Mouse (Mus musculus) adrenal gland, postnatal 10 days (tissue): Measurements from ENCODE around the gene Atxn1. TPM values are rescaled to one million over a fixed set of nuclear protein-coding genes. Genes with fewer than 3 reads are reported as not detected.

Experiments used
- DNase-seq: peaks from one replicate; pipeline ENCODE4 v3.0.0; 2021; ENCODE audit warnings: mixed read lengths
- total RNA-seq, 2 experiments: library from RNA; stranded (reverse); gene quantifications; 2 replicates each; pipeline ENCODE4 v1.2.3; 2021

Gene Atxn1
- total RNA-seq, 2 experiments from 2014 or later: 25.2 to 41.2 TPM

DNA sequence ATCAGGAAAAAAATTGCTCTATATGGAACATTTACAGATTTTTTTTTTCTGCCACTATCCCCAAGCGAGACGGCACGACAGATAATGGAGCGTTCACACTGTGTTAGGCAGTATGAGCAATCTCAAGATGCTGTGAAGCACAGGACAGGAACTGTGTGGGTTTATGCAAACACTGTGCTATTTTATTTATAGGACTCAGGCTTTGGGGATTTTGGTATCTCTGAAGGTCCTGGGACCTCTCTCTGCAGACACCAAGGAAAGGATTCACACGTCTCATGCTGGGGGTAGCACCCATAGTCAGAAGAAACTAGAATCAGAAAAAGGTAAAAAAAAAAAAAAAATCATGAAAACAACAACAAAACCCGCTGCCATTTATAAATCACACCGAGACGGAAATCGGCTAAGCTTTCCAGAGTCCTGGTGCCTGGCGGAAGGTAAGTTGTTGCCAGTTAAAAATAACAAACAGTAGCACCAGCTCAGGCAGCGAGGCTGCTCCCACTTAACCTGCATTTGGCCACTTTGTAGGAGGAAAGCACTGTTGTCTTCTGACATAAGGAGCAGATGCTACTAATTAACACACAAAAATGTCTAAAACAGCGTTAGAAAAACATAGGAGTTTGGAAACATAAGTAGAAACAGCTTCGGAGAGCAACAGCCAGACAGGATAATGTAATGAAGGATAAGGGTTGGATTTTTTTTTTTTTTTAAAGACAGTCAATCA is 102.8 kb downstream of the Atxn1 start:
- no peak for DNase-seq

DNA sequence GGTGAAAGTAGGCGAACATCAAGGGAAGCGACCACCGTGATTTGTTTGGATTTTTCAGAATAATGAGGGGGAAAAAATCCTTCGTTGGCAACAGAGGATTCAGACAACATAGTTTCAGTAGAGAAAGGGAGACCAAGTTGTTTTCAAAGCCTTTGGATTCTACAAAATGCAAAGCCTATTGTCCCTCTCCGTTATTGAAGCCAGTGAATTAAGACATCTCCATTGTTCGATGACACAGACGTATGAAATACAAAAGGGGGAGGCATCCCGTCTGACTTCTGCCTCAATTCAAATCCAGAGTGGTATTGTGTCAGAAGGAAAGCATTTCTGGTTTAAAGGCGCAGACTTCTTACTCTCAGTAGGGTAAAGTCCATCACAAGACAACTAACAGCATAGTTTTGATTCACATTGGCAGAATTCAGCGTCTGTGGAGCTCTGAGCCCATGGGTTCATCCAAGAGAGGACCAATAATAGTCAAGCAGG is 103.7 kb downstream of the Atxn1 start:
- no peak for DNase-seq

DNA sequence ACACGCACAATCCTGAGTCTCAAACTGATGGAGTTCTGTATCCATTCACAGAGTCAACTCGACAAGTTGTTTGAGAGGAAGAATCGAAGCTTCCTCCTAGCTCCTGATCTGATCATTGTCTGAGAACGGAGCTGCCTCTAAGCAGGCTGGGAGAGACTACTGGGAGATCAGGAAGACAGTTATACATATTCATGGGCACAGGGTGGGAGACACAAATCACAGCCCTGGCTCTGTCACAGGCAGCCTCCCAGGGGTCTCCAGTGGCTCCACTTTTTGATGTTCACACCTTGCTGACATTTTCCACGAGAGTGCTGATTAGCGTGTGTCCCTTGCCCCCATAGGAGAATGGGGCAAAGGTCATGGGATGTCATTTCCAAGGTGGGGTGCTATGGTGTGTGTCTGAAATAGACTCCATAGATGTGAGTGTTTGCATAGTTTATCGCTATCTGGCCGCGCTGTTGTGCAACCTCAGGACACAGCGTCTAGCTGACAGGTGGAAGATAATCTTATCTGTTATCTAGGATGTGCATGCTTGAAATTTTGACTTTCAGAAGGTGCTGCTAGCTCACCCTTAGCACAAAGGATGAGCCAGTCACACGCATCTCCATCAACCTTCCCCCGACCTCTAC is 105.6 kb downstream of the Atxn1 start:
- no peak for DNase-seq

DNA sequence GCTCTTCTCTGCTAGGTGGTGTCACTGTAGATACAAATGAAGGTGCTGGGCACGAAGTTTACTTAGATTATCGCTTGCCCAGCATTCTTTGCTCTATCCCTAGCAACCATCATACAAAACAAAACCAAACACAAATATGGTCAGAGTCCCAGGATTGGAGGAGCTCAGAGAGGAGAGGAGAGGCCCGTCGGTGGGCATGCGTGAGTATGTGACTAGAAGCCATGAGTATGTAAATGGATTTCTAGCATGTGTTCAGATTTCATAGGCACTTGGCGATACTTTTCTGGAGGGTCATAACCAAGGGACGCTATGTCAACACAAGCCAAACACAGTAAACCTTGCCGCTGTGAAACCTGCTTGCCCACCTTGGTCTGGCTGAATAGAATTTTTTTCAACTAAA is 107.4 kb downstream of the Atxn1 start:
- no peak for DNase-seq

DNA sequence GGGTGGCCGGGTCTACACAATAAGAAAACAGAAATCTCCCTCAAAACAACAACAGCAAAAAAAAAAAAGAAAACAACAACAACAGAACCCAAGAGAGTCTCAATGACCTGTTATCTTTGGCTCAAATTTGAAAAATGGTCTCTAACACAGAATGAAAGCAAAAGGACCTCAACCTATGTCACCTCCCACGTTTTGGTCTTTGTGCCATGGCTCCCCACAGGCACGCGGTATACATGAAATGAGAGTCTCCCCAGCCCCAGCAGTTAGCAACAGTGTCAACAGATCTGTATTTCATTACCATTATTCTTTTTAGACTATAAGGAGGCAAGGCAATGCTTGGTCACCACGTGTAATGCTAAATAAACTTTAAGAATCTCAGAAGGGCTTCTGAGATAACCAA is 110.3 kb downstream of the Atxn1 start:
- DNase-seq: no peak

DNA sequence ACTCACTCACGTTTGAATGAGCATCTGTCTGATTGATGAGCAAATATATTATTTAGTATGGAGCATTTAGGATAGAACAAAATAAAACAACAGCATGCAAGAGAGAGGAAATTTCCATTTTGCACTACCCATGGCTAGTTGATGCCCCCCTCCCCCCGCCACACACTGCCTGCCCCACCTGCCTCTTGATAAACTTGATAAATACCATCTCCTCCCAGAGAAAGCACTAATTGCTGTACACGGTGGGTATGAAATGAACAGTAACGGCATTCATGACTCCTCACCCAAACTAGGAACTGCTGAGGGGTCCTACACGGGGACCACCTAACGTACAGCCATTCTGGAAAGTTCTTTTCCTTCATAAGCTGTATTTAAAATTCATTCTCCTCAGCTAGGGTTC is 111.1 kb downstream of the Atxn1 start:
- DNase-seq: no peak

DNA sequence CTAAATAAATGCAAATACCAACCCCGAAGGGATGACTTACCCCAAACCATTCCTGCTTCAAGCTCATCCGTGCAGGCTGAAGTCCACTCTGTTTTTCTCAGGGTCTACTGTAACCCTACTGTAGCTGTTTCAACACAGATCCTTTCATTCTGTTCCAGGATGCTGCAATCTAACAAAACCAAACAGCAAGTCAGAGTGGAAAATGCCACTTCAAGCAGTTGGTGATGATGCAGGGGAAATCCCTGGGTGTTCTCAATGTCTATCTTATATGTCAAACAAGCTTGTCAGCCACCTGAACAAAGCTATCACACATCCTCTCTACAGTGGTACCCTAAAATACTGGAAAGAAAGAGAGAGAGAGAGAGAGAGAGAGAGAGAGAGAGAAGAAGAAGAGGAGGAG is 112.5 kb downstream of the Atxn1 start:
- no peak for DNase-seq

DNA sequence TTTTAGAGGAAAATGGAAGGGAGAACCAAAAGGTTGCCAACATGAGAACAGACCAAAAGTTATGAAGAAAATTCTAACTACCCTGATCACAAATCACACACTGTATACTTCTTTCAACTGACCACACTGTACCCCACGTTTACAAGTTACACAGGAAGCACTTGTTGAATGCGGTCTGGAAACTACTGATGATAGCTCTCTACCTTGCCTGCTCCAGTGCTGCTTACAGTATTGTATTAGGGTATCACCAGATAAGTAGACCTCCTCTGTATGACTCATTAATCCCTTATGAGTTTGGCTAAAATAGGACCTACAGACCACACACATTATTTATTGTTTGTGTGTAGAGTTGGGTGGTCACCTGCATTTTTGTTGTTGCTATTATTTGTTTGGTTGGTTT is 113.1 kb downstream of the Atxn1 start:
- DNase-seq: no peak

DNA sequence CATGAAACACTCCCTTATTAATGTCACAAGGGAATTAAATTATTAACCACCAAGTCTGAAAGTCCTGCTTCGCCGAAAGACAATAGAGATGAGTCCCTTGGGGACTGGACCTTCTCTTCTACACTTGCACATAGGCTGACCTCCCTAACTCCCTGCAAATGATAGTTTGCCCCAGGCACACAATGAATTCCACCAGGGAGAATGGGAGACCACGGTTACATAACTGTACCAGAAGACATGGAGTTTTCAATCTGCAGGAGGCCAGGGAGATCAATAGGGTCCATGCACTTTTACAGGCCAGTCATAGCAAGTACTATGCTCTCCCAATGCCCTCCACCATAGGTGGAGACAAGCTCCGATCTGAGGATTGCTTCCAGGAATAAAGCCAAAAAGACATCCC is 113.7 kb downstream of the Atxn1 start:
- DNase-seq: no peak

DNA sequence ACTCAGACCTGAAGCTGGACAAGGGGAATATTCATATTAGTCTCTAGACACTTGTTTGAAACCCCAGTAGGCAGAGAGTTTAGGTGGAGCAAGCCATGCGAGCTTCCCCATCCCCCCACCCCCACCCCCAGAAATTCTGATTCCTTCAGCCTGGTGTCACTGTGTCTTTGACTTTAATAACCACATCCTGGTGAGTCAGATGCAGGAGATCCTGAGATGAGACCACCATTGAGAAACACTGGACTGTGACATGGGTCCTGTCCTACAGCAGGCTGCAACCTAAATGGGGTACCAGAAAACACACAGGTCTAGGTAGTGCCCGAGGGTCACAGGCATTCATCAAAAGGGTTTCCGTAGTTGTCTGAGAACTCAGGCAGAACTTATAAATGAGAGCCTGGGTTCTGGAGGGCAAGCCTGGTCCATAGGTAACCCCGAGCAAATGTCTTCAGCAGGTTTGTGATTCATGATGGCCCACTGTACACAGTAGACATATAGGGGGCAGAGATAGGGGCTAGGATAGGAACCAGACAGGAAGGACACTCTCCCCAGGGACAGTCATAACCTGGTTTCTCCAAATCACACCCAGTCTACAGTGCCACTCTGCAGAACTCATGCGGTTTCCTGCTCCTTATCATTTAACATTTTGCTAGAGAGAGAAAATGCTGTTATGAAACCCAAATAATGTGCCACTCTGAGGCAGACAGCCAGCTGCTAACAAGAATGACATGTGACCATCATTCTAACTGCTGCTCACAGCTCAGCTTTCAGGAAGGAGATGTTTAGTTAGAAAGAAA is 114.4 kb downstream of the Atxn1 start:
- DNase-seq: no peak

DNA sequence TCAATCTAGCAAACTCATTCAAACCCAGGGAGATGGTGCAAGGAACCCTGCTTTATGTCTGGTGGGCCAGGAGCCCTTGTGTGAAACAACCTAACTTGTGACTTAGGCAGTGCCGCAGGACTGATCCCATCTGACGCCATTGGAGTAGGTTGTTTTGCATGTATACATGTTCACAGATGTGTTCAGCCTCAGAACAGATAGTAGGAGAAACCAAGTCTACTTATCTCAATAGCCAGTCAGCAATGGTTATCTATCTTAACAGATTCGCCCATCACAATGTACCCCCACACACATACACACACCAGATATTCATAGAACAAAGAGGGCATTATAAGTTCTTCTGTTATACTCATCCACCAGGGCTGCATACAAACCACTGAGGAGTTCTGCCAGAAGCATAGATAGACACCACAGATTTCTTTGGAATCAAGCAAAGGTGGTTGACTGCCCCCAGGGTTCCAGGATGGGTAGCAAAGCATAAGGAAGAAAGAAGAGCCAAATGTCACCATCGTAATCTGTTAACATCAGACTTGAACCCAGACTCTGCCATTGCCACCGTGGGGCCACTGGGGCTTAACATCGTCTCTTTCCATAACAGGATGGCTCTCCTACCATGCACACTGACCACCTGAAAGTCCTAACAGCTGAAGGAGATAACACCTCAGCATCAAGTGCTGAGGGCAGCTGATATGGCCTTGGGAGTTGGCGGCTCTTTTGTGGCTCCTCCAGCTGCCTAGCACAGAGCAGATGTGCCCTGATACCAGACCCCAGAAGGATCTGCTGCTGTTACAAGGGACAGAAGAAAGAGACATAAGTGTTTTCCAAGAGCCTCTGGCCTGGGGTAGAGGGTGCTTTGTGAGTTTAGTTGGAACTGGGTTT is 115.4 kb downstream of the Atxn1 start:
- DNase-seq: no peak

DNA sequence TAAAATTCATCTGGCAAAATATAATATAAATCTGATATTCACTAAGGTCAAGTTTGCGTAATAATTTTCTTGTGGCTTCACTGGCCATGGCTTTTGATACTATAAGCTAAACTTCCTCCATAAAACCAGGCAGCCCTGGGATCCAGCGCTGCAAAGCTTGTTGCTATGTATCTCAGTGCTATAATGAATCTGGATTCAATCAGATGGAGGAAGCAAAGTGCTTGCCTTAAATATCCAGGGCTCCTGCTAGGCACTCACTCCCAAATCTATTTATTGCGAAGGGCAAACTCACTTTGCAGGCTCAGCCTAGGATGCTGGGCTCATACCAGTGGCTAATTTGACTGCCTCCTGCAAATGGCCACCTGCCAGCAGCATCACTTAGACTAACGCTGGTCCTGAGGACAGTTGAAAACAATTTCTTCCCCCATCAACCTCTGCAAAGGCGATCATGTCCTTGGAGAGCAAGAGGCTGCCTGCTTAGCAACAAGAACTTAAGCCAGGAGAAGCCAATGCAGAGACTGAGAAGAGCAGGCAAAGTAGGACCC is 122.2 kb downstream of the Atxn1 start:
- no peak for DNase-seq

DNA sequence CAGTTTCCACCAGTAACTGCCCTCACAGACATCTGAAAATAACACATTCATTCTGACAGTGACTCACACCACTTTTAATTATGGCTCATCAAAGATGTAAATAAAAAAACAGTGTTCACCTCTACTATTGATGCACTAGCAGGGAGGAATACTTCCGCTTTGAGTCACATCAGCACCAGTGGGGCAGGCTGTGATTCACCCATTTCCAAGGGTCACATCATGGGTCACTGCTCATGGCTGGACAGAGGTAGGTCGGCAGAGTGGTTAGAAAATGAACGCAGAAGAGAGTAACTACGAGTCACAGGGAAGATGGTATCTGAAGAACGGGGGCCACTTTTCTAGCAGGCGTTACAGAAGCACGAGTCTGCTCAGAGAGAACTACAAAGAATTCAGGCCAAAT is 124.9 kb downstream of the Atxn1 start:
- DNase-seq: no peak

DNA sequence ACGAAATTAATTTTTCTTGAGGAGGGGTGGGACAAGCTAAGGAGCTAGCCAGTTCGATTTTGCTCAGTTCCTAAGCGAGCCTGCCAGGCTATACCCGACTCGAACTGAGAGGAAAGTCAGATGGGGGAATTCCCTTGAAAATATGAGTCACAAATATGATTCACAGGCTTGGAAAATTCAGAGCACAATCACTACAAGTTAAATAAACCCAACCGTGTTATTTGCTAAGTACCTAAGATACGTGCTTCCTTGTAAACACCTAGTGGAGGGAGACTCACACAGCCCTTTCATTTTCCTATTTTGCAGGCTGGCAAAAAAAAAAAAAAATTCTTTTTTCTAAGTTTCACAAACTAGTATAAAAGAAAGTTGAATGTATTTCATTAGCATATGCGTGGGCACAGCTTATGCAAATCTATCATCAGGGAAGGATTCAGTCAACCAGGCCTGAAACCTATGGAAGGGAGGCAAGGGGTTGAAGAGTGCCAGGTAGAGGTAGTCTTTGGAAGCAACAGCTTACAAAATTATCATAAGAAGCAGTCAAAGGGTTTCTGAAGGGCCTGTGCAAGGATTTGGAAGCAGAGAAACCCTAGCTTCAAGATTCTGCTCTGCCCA is 127.1 kb downstream of the Atxn1 start:
- no peak for DNase-seq

DNA sequence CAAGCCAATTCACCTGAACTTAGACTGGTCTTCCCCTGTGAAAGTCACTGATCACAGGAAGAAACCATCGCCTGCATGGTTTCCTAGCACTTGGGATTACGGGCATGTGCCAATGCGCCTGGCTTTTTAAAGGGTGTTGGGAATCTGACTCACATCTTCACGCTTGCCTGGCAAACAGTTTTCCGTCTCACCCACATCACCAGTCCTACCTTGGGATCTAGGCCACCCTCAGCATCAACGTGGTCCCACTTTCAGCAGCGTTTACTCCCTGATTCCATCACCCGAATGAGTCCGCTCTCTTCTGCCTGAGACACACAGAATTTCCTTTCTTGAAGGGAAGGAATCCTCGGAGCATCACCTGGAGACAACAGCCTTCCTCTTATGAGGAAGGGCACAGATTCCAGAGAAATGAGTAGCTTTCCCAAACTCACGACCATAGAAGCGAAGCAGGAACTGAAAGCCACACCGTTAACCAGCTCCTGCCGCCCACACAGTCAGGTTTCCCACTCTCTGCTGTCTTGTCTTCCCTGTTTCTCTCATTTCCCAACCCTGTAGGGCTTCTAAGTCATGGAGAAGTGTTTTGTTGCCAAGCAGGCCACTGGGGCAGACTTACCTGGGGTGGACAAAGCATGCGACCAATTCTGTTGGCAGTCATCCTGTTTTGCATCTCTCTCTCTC is 128.3 kb downstream of the Atxn1 start:
- DNase-seq: no peak

DNA sequence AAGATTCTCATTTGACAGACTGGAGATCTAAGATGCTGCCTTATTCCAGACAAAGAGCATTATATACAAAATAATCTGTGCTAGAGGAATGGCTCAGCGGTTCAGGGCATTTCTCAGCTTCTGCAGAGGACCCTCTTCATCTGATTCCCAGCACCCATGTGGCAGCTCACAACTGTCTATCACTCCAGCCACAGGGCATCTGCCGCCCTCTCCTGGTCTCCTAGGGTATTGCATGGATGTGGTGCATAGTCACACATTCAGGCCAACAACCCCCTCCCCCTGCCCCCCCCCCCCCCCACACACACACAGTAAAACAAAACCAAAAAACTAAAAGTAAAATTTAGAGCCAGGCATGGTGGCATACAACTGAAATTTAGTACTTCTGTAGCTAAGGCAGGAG is 130.5 kb downstream of the Atxn1 start:
- no peak for DNase-seq

DNA sequence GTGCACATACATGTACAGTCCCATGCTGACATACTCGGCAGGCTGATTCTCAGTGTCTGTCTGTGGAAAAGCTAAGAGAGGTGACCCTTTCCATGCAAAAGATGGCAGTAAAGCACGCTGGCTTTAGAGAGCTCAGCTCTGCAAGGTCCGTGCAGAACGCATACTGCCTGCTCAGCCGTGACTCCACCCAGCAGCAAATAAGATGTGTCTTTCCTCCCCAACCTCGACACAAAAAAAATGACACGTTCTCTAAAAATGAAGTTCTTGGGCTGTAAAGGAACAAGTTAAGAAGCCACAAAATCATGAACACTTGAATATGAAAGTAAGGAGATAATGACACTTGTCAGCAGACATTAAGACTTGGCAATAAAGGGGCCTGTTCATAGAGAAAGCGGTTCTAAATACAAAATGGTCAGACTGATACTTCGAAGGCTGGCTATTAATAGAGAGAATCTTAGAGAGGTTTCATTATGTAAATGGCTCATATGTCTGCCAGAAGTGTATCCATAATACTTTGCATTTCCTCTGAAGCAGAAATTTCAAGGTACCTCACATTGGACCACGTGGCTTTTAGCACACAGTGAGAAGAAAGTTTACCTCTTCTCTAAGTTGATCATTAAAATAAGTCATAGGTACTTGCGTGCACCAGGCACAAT is 132.0 kb downstream of the Atxn1 start:
- DNase-seq: no peak

DNA sequence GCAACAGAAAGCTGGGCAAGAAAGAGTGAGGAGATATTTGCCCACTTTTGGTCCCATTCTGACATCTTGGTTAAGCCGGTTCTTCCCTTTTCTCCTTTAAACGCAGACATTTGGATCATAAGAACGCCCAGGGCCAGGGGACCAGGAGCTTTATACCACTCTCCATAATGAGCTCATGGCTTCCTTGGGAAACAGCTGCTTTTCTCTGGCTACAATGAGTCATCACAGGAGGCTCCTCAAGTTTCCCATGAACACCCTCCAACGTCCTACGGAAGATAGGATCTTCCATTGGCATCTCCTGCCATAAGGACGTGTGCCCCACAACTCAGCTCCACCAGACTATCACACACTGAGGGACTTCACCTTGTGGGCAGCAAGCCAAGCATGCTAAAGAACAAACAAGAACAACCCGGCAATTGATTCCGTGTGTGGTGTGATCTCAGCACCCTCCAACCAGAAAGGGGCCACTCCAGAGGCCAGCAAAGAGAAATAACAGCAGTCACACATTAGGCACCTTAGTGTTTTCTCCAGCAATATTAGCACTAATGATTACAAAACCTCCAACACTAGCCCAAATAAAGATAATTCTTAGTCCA is 135.4 kb downstream of the Atxn1 start:
- DNase-seq: no peak

DNA sequence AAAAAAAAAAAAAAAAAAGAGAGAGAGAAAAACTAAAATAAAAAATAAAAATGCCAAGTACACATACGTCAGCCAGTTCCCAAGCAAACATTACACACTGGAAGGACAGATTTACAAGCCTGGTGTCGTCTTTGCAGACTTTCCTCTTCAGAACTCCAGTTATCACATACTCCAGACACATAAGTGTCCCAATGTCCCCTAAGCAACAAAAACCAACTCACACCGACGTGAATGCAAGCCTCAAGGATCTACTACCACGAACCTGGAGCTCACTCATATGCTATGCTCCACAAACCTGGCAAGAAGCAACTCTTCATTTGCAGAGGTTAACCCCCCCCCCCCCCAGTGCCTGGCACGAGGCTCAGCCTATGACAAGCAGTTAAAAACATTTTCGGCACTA is 136.8 kb downstream of the Atxn1 start:
- DNase-seq: no peak

DNA sequence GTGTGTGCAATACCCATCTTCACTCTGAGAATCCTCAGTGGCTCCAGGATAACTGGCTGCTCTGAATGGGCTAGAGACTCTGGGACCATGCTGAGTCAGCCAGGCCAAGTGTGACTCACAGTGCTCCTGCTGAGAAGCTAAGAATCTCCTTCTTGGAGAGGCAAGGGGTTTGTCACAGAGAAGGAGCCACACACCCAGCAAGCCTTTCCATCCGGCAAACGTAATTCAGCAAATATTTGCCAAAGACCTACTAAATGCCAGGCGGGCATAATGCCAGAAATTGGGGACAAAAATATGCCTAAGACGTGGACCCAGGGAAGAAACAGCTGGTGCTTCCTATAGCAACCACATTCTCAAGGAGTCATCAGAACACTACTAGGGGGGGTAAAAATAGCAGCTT is 137.2 kb downstream of the Atxn1 start:
- DNase-seq: peak; percentile 36
